Mouse (Mus musculus): ENCODE data around the gene Kif3c. TPM values are rescaled to one million over a fixed set of nuclear protein-coding genes. Genes with fewer than 3 reads are reported as not detected.

Kif3c gene
- polyA plus RNA-seq (2015; fragmentation: Nextera tagmentation; extraction: Ambion mirVana): 18.4 and 19.8 TPM in 2 replicates

- Histone ChIP-seq H3K4me2 (peak within 1 kb of the TSS; percentile 95), H3K4me1 (peaks cover 36% of the 10 kb centered on the region), H3K9ac (peak within 1 kb of the TSS; percentile 89), H3K27ac (peak within 1 kb of the TSS; percentile 79), H3K9me3 (peaks cover 14% of the 10 kb centered on the region; the same call in 1 of the 2 replicates), H3K27me3 (no peaks in the 10 kb centered on the region), H3K4me3 (peak within 1 kb of the TSS; percentile 77), H3K36me3 (peaks cover 18% of the 10 kb centered on the region)
- 7% methylated on average over 48 of the region's 48 CpGs for WGBS
- peak; percentile 86 for ATAC-seq (ENCODE audit: insufficient number of reproducible peaks, insufficient read depth, low FRiP score, low TSS enrichment, low read depth)
Measured at GRCm38 (mm10) chr12:3364508-3365448, at the start of gene Kif3c. Kif3c (plus strand) TSS chr12:3365132.

GRCm38 (mm10) chr12:3316083-3316482 is 48.8 kb upstream of the Kif3c start:
- ATAC-seq (ENCODE audit: insufficient number of reproducible peaks, insufficient read depth, low FRiP score, low TSS enrichment, low read depth): no peak
- Histone ChIP-seq H3K4me2 (no peak overlapping the region), H3K9ac (no peak overlapping the region), H3K36me3 (no peaks in the 10 kb centered on the region), H3K27ac (no peak overlapping the region), H3K4me1 (no peaks in the 10 kb centered on the region), H3K27me3 (no peaks in the 10 kb centered on the region), H3K9me3 (no peaks in the 10 kb centered on the region), H3K4me3 (no peak overlapping the region)
- 40% methylated on average over 2 of the region's 2 CpGs for WGBS

- no peaks in the 10 kb centered on the region for H3K9me3 ChIP-seq
- no peaks in the 10 kb centered on the region for H3K36me3 ChIP-seq
- ATAC-seq (ENCODE audit: insufficient number of reproducible peaks, insufficient read depth, low FRiP score, low TSS enrichment, low read depth): no peak
- H3K9ac ChIP-seq: no peak overlapping the region
- 65% methylated on average over 3 of the region's 3 CpGs for WGBS
- H3K4me3 ChIP-seq: no peak overlapping the region
- no peaks in the 10 kb centered on the region for H3K4me1 ChIP-seq
- no peak overlapping the region for H3K4me2 ChIP-seq
- H3K27ac ChIP-seq: no peak overlapping the region
- no peaks in the 10 kb centered on the region for H3K27me3 ChIP-seq
Measured at GRCm38 (mm10) chr12:3316937-3317336, 48.0 kb upstream of the Kif3c start.

GRCm38 (mm10) chr12:3319377-3319776 is 45.6 kb upstream of the Kif3c start:
- H3K9ac ChIP-seq: no peak overlapping the region
- no peak overlapping the region for H3K4me2 ChIP-seq
- no peaks in the 10 kb centered on the region for H3K9me3 ChIP-seq
- no peaks in the 10 kb centered on the region for H3K27me3 ChIP-seq
- WGBS: 67% methylated on average over 4 of the region's 4 CpGs
- ATAC-seq (ENCODE audit: insufficient number of reproducible peaks, insufficient read depth, low FRiP score, low TSS enrichment, low read depth): no peak
- H3K27ac ChIP-seq: no peak overlapping the region
- H3K36me3 ChIP-seq: no peaks in the 10 kb centered on the region
- H3K4me1 ChIP-seq: no peaks in the 10 kb centered on the region
- no peak overlapping the region for H3K4me3 ChIP-seq

- no peaks in the 10 kb centered on the region for H3K4me1 ChIP-seq
- no peaks in the 10 kb centered on the region for H3K36me3 ChIP-seq
- no peak overlapping the region for H3K27ac ChIP-seq
- H3K9ac ChIP-seq: no peak overlapping the region
- no peak overlapping the region for H3K4me3 ChIP-seq
- no peak overlapping the region for H3K4me2 ChIP-seq
- WGBS: 74% methylated on average over 6 of the region's 6 CpGs
- no peaks in the 10 kb centered on the region for H3K9me3 ChIP-seq
- ATAC-seq (ENCODE audit: insufficient number of reproducible peaks, insufficient read depth, low FRiP score, low TSS enrichment, low read depth): no peak
- no peaks in the 10 kb centered on the region for H3K27me3 ChIP-seq
Measured at GRCm38 (mm10) chr12:3323241-3323640, 41.7 kb upstream of the Kif3c start.

DNA sequence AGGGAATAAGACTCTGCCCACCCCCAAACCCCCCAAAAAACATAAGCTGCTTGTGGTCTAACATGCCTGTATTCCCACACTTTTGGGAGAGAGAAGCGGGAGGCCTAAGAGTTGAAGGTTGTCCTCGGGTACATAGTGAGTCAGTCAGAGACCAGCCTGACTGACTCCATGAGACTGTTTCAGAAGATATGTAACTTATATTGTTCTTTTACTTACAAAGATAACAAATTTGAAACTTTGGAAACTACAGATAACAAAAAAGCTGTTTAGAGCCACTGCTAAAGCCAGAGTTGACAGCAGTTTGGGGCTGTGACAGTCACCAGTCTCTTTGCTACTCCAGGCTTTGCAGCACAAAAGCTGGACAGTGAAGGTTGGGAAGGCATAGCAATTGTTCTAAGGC is 39.7 kb upstream of the Kif3c start:
- H3K9ac ChIP-seq: no peak overlapping the region
- ATAC-seq (ENCODE audit: insufficient number of reproducible peaks, insufficient read depth, low FRiP score, low TSS enrichment, low read depth): no peak
- H3K27me3 ChIP-seq: no peaks in the 10 kb centered on the region
- H3K36me3 ChIP-seq: no peaks in the 10 kb centered on the region
- no peaks in the 10 kb centered on the region for H3K4me1 ChIP-seq
- H3K4me3 ChIP-seq: no peak overlapping the region
- H3K9me3 ChIP-seq: 0 out of 2 replicates have a peak, but pooled peaks cover 2% of the 10 kb centered on the region
- WGBS: 78% methylated on average over 2 of the region's 2 CpGs
- H3K4me2 ChIP-seq: no peak overlapping the region
- no peak overlapping the region for H3K27ac ChIP-seq

GRCm38 (mm10) chr12:3329677-3330076 is 35.3 kb upstream of the Kif3c start:
- Histone ChIP-seq H3K4me1 (no peaks in the 10 kb centered on the region), H3K4me2 (no peak overlapping the region), H3K4me3 (no peak overlapping the region), H3K27me3 (no peaks in the 10 kb centered on the region), H3K9me3 (0 out of 2 replicates have a peak, but pooled peaks cover 4% of the 10 kb centered on the region), H3K27ac (no peak overlapping the region), H3K9ac (no peak overlapping the region), H3K36me3 (no peaks in the 10 kb centered on the region)
- no peak for ATAC-seq (ENCODE audit: insufficient number of reproducible peaks, insufficient read depth, low FRiP score, low TSS enrichment, low read depth)
- 69% methylated on average over 4 of the region's 4 CpGs for WGBS

DNA sequence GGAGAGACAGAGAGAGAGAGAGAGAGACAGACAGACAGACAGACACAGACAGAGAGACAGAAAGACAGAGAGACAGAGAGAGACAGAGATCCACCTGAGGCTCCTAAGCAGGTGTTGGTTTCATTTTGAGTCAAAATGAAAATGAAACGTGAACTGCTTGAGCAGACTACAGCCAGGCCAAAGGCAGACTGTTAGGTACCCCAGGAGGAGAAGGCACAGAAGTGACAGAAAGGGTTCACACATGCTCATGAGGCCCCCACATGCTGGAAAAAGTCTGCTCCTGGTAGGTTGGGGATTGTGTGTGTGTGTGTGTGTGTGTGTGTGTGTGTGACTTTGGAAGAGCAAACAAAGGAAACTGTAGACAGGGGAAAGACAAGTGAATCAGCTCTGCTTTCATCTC is 26.0 kb upstream of the Kif3c start:
- Histone ChIP-seq H3K27me3 (no peaks in the 10 kb centered on the region), H3K9me3 (peaks cover 3% of the 10 kb centered on the region; the same call in 1 of the 2 replicates), H3K27ac (no peak overlapping the region), H3K36me3 (no peaks in the 10 kb centered on the region), H3K4me1 (no peaks in the 10 kb centered on the region), H3K4me3 (no peak overlapping the region), H3K9ac (no peak overlapping the region), H3K4me2 (no peak overlapping the region)
- WGBS: 87% methylated on average over 1 of the region's 1 CpGs
- no peak for ATAC-seq (ENCODE audit: insufficient number of reproducible peaks, insufficient read depth, low FRiP score, low TSS enrichment, low read depth)

DNA sequence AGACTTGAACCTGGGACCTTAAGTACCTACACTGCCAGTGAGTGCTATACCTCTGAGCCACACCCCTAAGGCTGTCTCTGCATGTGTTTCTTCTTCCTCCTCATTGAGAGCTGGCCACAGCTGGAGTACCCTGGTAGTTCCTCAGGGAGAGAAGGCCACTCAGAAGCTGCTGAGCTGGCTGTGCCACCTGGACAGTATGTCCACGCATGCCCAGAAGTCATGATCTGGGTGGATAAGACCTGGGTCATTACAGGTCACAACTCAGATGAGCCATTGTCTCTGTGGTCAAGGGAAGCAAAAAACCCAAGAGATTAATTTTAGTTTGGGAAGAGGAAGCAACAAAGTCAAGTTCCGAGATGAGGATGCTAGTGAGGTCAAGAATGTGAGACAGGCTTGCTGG is 20.8 kb upstream of the Kif3c start:
- no peak for ATAC-seq (ENCODE audit: insufficient number of reproducible peaks, insufficient read depth, low FRiP score, low TSS enrichment, low read depth)
- Histone ChIP-seq H3K4me3 (no peak overlapping the region), H3K27me3 (no peaks in the 10 kb centered on the region), H3K4me1 (no peaks in the 10 kb centered on the region), H3K9ac (no peak overlapping the region), H3K27ac (no peak overlapping the region), H3K4me2 (no peak overlapping the region), H3K9me3 (no peaks in the 10 kb centered on the region), H3K36me3 (no peaks in the 10 kb centered on the region)
- 88% methylated on average over 2 of the region's 2 CpGs for WGBS

- H3K9ac ChIP-seq: no peak overlapping the region
- WGBS: 77% methylated on average over 5 of the region's 5 CpGs
- no peak overlapping the region for H3K27ac ChIP-seq
- no peak for ATAC-seq (ENCODE audit: insufficient number of reproducible peaks, insufficient read depth, low FRiP score, low TSS enrichment, low read depth)
- H3K4me3 ChIP-seq: no peak overlapping the region
- H3K4me2 ChIP-seq: no peak overlapping the region
- H3K27me3 ChIP-seq: no peaks in the 10 kb centered on the region
- H3K4me1 ChIP-seq: no peaks in the 10 kb centered on the region
- no peaks in the 10 kb centered on the region for H3K9me3 ChIP-seq
- no peaks in the 10 kb centered on the region for H3K36me3 ChIP-seq
Measured at GRCm38 (mm10) chr12:3345038-3345437, 19.9 kb upstream of the Kif3c start.

DNA sequence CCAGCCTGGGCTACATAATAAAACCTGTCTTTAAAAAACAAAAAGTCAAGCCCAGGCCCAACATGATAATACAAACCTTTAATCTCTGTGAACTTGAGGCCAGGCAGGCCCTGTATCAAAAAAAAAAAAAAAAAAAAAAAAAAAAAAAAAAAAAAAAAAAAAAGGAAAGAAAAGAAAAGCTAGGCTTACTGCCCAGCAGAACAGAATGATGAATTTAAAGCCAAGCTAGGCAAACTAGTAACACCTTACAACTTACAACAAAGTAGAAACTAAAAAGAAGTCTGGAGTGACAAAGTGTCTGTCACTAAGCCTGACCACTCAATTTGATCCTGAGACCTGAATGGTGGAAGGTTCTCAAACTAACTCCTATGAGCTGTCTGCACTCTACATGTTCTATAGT is 17.2 kb upstream of the Kif3c start:
- no peak overlapping the region for H3K27ac ChIP-seq
- no peak overlapping the region for H3K9ac ChIP-seq
- H3K4me1 ChIP-seq: no peaks in the 10 kb centered on the region
- H3K36me3 ChIP-seq: no peaks in the 10 kb centered on the region
- H3K4me3 ChIP-seq: no peak overlapping the region
- ATAC-seq (ENCODE audit: insufficient number of reproducible peaks, insufficient read depth, low FRiP score, low TSS enrichment, low read depth): no peak
- H3K9me3 ChIP-seq: no peaks in the 10 kb centered on the region
- H3K4me2 ChIP-seq: no peak overlapping the region
- no peaks in the 10 kb centered on the region for H3K27me3 ChIP-seq

GRCm38 (mm10) chr12:3349387-3349786 is 15.5 kb upstream of the Kif3c start:
- 80% methylated on average over 3 of the region's 3 CpGs for WGBS
- ATAC-seq (ENCODE audit: insufficient number of reproducible peaks, insufficient read depth, low FRiP score, low TSS enrichment, low read depth): no peak
- Histone ChIP-seq H3K9ac (no peak overlapping the region), H3K36me3 (no peaks in the 10 kb centered on the region), H3K9me3 (no peaks in the 10 kb centered on the region), H3K27me3 (no peaks in the 10 kb centered on the region), H3K4me1 (no peaks in the 10 kb centered on the region), H3K4me2 (no peak overlapping the region), H3K27ac (no peak overlapping the region), H3K4me3 (no peak overlapping the region)

Data from embryonic facial prominence, embryonic 13.5 days (tissue).